Mouse (Mus musculus) heart, adult 2 months (tissue): ENCODE data around the gene Adamts18.

Source experiments
- CTCF ChIP-seq: fragments of 200-600 bp; IDR thresholded peaks from 2 replicates; pipeline ENCODE4 v1.8.1; 2022; ENCODE audit warnings: antibody characterized with exemption, mild to moderate bottlenecking, moderate library complexity
- EP300 ChIP-seq: fragments of 200-500 bp; IDR thresholded peaks from 2 replicates; pipeline ENCODE4 v1.6.1; 2011; ENCODE audit warnings: low read depth, low read length, control low read depth; ENCODE audit not compliant: insufficient read depth
- POLR2A ChIP-seq: fragments of 200-500 bp; IDR thresholded peaks from 2 replicates; pipeline ENCODE4 v1.6.1; 2011; ENCODE audit warnings: mild to moderate bottlenecking, low read depth, low read length, control low read depth; ENCODE audit not compliant: insufficient read depth

DNA sequence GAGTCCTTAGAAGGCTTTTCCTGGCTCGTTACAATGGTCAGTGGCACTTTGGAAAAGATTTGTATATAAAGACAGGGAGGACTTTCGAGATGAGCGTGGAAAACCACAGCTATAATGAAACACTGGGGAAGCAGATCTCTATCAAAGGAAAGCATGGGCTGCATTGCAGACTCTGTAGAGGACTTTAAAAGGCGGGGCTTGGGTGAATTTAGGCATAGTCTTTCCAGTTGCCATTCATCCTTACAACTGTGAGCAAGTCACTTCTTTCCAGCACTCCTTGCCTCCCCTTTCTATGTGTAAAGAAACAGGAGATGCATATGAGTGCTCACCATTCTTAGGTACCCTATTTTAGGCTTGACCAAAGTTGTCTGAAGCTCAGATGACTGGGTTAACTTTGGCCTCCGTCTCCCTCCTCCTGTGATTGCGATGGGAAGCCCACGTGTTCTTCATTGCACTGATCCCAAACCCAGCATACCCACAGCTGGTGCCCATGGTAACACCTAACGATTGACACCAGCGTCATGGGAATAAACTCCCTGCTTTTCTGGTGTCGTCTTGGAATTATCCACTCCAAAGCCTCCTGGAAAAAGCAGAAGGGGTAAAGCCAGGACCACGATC is 191.7 kb downstream of the Adamts18 start:
- TF ChIP-seq CTCF = no peak
- no peak for TF ChIP-seq POLR2A
- no peak for TF ChIP-seq EP300
